Mouse (Mus musculus): ENCODE measurements around the gene Homer3.

Homer3 gene

GRCm38 (mm10) chr8:70284421-70284820 is 1.8 kb downstream of the Homer3 start:
- DNase-seq (ENCODE audit: low spot score), result no peak

- DNase-seq (ENCODE audit: low spot score), result no peak
Measured at GRCm38 (mm10) chr8:70285304-70285703, 2.7 kb downstream of the Homer3 start.

GRCm38 (mm10) chr8:70286737-70287136 is 4.1 kb downstream of the Homer3 start:
- DNase-seq (ENCODE audit: low spot score), result peak; percentile 61

- DNase-seq (ENCODE audit: low spot score), result no peak
Measured at GRCm38 (mm10) chr8:70293988-70294405, 11.4 kb downstream of the Homer3 start.

GRCm38 (mm10) chr8:70300881-70301280 is 18.3 kb downstream of the Homer3 start:
- no peak for DNase-seq (ENCODE audit: low spot score)

- DNase-seq (ENCODE audit: low spot score), result peak; percentile 93
Measured at GRCm38 (mm10) chr8:70302358-70302890, 19.8 kb downstream of the Homer3 start, which contains the start of the genes Ddx49 and Cope. TSS of gene Ddx49 (minus strand) at chr8:70302489. TSS of gene Cope (plus strand) at chr8:70302518.

- DNase-seq (ENCODE audit: low spot score), result no peak
Measured at GRCm38 (mm10) chr8:70302901-70303300, 20.3 kb downstream of the Homer3 start.

GRCm38 (mm10) chr8:70309311-70309710 is 26.7 kb downstream of the Homer3 start:
- peak; percentile 67 for DNase-seq (ENCODE audit: low spot score)

- no peak for DNase-seq (ENCODE audit: low spot score)
Measured at GRCm38 (mm10) chr8:70313399-70313798, 30.8 kb downstream of the Homer3 start.

GRCm38 (mm10) chr8:70315624-70316510 is 33.2 kb downstream of the Homer3 start, which contains the start of gene Cers1:
TSS of gene Cers1 (plus strand) at chr8:70315775.
- peak; percentile 82 for DNase-seq (ENCODE audit: low spot score)

- peak; percentile 77 for DNase-seq (ENCODE audit: low spot score)
Measured at GRCm38 (mm10) chr8:70316511-70317504, 34.2 kb downstream of the Homer3 start.

GRCm38 (mm10) chr8:70317872-70318271 is 35.2 kb downstream of the Homer3 start:
- DNase-seq (ENCODE audit: low spot score), result no peak

GRCm38 (mm10) chr8:70323716-70324115 is 41.1 kb downstream of the Homer3 start:
- DNase-seq (ENCODE audit: low spot score), result no peak

- no peak for DNase-seq (ENCODE audit: low spot score)
Measured at GRCm38 (mm10) chr8:70327512-70327911, 44.9 kb downstream of the Homer3 start.

GRCm38 (mm10) chr8:70329124-70329834 is 46.7 kb downstream of the Homer3 start, which contains the start of gene Gdf1:
TSS of gene Gdf1 (plus strand) at chr8:70329817.
- DNase-seq (ENCODE audit: low spot score), result no peak

- peak; percentile 58 for DNase-seq (ENCODE audit: low spot score)
Measured at GRCm38 (mm10) chr8:70329835-70330740, 47.5 kb downstream of the Homer3 start.

- peak; percentile 73 for DNase-seq (ENCODE audit: low spot score)
Measured at GRCm38 (mm10) chr8:70330741-70331364, 48.2 kb downstream of the Homer3 start.

GRCm38 (mm10) chr8:70331526-70331925 is 48.9 kb downstream of the Homer3 start:
- no peak for DNase-seq (ENCODE audit: low spot score)

GRCm38 (mm10) chr8:70332070-70332877 is 49.6 kb downstream of the Homer3 start:
- DNase-seq (ENCODE audit: low spot score), result peak; percentile 87

Measured in testis, postnatal 10 days (tissue).